Mouse (Mus musculus): ENCODE measurements around the gene Slc35c2. TPM values are rescaled to one million over a fixed set of nuclear protein-coding genes. Genes with fewer than 3 reads are reported as not detected.

Gene Slc35c2
- polyA plus RNA-seq, 1 experiment, result 78.2 TPM

GRCm38 (mm10) chr2:165310818-165311425 is 23.3 kb upstream of the Slc35c2 start:
- peaks cover 63% of the 10 kb centered on the region for H3K4me1 ChIP-seq (ENCODE audit: control insufficient read depth, insufficient read depth, low read length)
- no peaks in the 10 kb centered on the region for H3K27me3 ChIP-seq (ENCODE audit: control insufficient read depth, insufficient read depth, low read length)
- no peak overlapping the region for H3K4me3 ChIP-seq (replicated peaks; ENCODE audit: insufficient read depth, low read depth, low read length)
- 40% methylated on average over 13 of the region's 13 CpGs for WGBS
- no peak for TF ChIP-seq POLR2A (IDR thresholded peaks at IDR 0.05; ENCODE audit: borderline replicate concordance, insufficient read depth, low read length)
- TF ChIP-seq CTCF (IDR thresholded peaks at IDR 0.05; ENCODE audit: borderline replicate concordance, insufficient read depth, low read depth, low read length), result no peak
- H3K27ac ChIP-seq (ENCODE audit: insufficient read depth, low read length), result peak overlapping the region; percentile 43
- DNase-seq, result peak in 1 of 2 experiments; percentile 61

GRCm38 (mm10) chr2:165307801-165308200 is 20.1 kb upstream of the Slc35c2 start:
- Histone ChIP-seq H3K4me1 (ENCODE audit: control insufficient read depth, insufficient read depth, low read length) (peaks cover 48% of the 10 kb centered on the region), H3K4me3 (replicated peaks; ENCODE audit: insufficient read depth, low read depth, low read length) (no peak overlapping the region), H3K27me3 (ENCODE audit: control insufficient read depth, insufficient read depth, low read length) (no peaks in the 10 kb centered on the region), H3K27ac (ENCODE audit: insufficient read depth, low read length) (no peak overlapping the region)
- 89% methylated on average over 6 of the region's 6 CpGs for WGBS
- TF ChIP-seq CTCF (IDR thresholded peaks at IDR 0.05; ENCODE audit: borderline replicate concordance, insufficient read depth, low read depth, low read length) (no peak), POLR2A (IDR thresholded peaks at IDR 0.05; ENCODE audit: borderline replicate concordance, insufficient read depth, low read length) (no peak)
- no peak for DNase-seq

- no peaks in the 10 kb centered on the region for H3K27me3 ChIP-seq (ENCODE audit: control insufficient read depth, insufficient read depth, low read length)
- 92% methylated on average over 8 of the region's 8 CpGs for WGBS
- TF ChIP-seq CTCF (IDR thresholded peaks at IDR 0.05; ENCODE audit: borderline replicate concordance, insufficient read depth, low read depth, low read length), result no peak
- TF ChIP-seq POLR2A (IDR thresholded peaks at IDR 0.05; ENCODE audit: borderline replicate concordance, insufficient read depth, low read length), result no peak
These were observed 17.8 kb upstream of the Slc35c2 start for GRCm38 (mm10) chr2:165305438-165305837.

GRCm38 (mm10) chr2:165304819-165305218 is 17.1 kb upstream of the Slc35c2 start:
- no peak for TF ChIP-seq CTCF (IDR thresholded peaks at IDR 0.05; ENCODE audit: borderline replicate concordance, insufficient read depth, low read depth, low read length)
- TF ChIP-seq POLR2A (IDR thresholded peaks at IDR 0.05; ENCODE audit: borderline replicate concordance, insufficient read depth, low read length), result no peak
- Histone ChIP-seq H3K27me3 (ENCODE audit: control insufficient read depth, insufficient read depth, low read length) (no peaks in the 10 kb centered on the region), H3K27ac (ENCODE audit: insufficient read depth, low read length) (no peak overlapping the region), H3K4me3 (replicated peaks; ENCODE audit: insufficient read depth, low read depth, low read length) (no peak overlapping the region), H3K4me1 (ENCODE audit: control insufficient read depth, insufficient read depth, low read length) (peaks cover 44% of the 10 kb centered on the region)
- 90% methylated on average over 19 of the region's 19 CpGs for WGBS
- DNase-seq, result no peak

More at GRCm38 (mm10) chr2:165305438-165305837, 17.8 kb upstream of the Slc35c2 start:
- DNase-seq, result no peak
- no peak overlapping the region for H3K4me3 ChIP-seq (replicated peaks; ENCODE audit: insufficient read depth, low read depth, low read length)
- peaks cover 44% of the 10 kb centered on the region for H3K4me1 ChIP-seq (ENCODE audit: control insufficient read depth, insufficient read depth, low read length)
- H3K27ac ChIP-seq (ENCODE audit: insufficient read depth, low read length), result no peak overlapping the region

GRCm38 (mm10) chr2:165303354-165304012 is 15.8 kb upstream of the Slc35c2 start:
- no peak for TF ChIP-seq CTCF (IDR thresholded peaks at IDR 0.05; ENCODE audit: borderline replicate concordance, insufficient read depth, low read depth, low read length)
- 17% methylated on average over 6 of the region's 6 CpGs for WGBS
- DNase-seq, result peak; percentile 67 to 81
- Histone ChIP-seq H3K4me1 (ENCODE audit: control insufficient read depth, insufficient read depth, low read length) (peaks cover 36% of the 10 kb centered on the region), H3K27me3 (ENCODE audit: control insufficient read depth, insufficient read depth, low read length) (no peaks in the 10 kb centered on the region), H3K4me3 (replicated peaks; ENCODE audit: insufficient read depth, low read depth, low read length) (peak overlapping the region; percentile 53), H3K27ac (ENCODE audit: insufficient read depth, low read length) (peak overlapping the region; percentile 75)

GRCm38 (mm10) chr2:165301409-165301808 is 13.7 kb upstream of the Slc35c2 start:
- Histone ChIP-seq H3K27ac (ENCODE audit: insufficient read depth, low read length) (no peak overlapping the region), H3K27me3 (ENCODE audit: control insufficient read depth, insufficient read depth, low read length) (no peaks in the 10 kb centered on the region), H3K4me1 (ENCODE audit: control insufficient read depth, insufficient read depth, low read length) (peaks cover 36% of the 10 kb centered on the region), H3K4me3 (replicated peaks; ENCODE audit: insufficient read depth, low read depth, low read length) (no peak overlapping the region)
- TF ChIP-seq CTCF (IDR thresholded peaks at IDR 0.05; ENCODE audit: borderline replicate concordance, insufficient read depth, low read depth, low read length) (no peak), POLR2A (IDR thresholded peaks at IDR 0.05; ENCODE audit: borderline replicate concordance, insufficient read depth, low read length) (no peak)
- WGBS, result 53% methylated on average over 3 of the region's 3 CpGs
- no peak for DNase-seq

GRCm38 (mm10) chr2:165300885-165301284 is 13.2 kb upstream of the Slc35c2 start:
- WGBS, result 56% methylated on average over 6 of the region's 6 CpGs
- Histone ChIP-seq H3K4me3 (replicated peaks; ENCODE audit: insufficient read depth, low read depth, low read length) (no peak overlapping the region), H3K27ac (ENCODE audit: insufficient read depth, low read length) (no peak overlapping the region), H3K4me1 (ENCODE audit: control insufficient read depth, insufficient read depth, low read length) (peaks cover 36% of the 10 kb centered on the region), H3K27me3 (ENCODE audit: control insufficient read depth, insufficient read depth, low read length) (no peaks in the 10 kb centered on the region)
- no peak for TF ChIP-seq POLR2A (IDR thresholded peaks at IDR 0.05; ENCODE audit: borderline replicate concordance, insufficient read depth, low read length)
- no peak for TF ChIP-seq CTCF (IDR thresholded peaks at IDR 0.05; ENCODE audit: borderline replicate concordance, insufficient read depth, low read depth, low read length)
- DNase-seq, result no peak

- WGBS, result 35% methylated on average over 8 of the region's 8 CpGs
These were observed 12.8 kb upstream of the Slc35c2 start for GRCm38 (mm10) chr2:165300424-165300823.

More at GRCm38 (mm10) chr2:165300424-165300823, 12.8 kb upstream of the Slc35c2 start:
- H3K27ac ChIP-seq (ENCODE audit: insufficient read depth, low read length), result no peak overlapping the region
- peaks cover 36% of the 10 kb centered on the region for H3K4me1 ChIP-seq (ENCODE audit: control insufficient read depth, insufficient read depth, low read length)
- no peak overlapping the region for H3K4me3 ChIP-seq (replicated peaks; ENCODE audit: insufficient read depth, low read depth, low read length)
- TF ChIP-seq POLR2A (IDR thresholded peaks at IDR 0.05; ENCODE audit: borderline replicate concordance, insufficient read depth, low read length), result no peak
- TF ChIP-seq CTCF (IDR thresholded peaks at IDR 0.05; ENCODE audit: borderline replicate concordance, insufficient read depth, low read depth, low read length), result no peak
- no peaks in the 10 kb centered on the region for H3K27me3 ChIP-seq (ENCODE audit: control insufficient read depth, insufficient read depth, low read length)
- DNase-seq, result peak; percentile 45 to 68

Data from cerebellum, adult 2 months (tissue).